Mouse (Mus musculus): ENCODE measurements around the gene Gsap. TPM values are rescaled to one million over a fixed set of nuclear protein-coding genes. Genes with fewer than 3 reads are reported as not detected.

Gsap gene
- total RNA-seq, 1 experiment from 2014 or later = 3.6 TPM

Other genes with a start within 250 kb of the Gsap start
- gene Rsbn1l, start 229.9 kb upstream of the Gsap start, total RNA-seq (2017) = 35.1 and 54.1 TPM in 2 replicates
- gene Ptpn12, start 130.3 kb upstream of the Gsap start, total RNA-seq (2017) = 44.6 and 45.5 TPM in 2 replicates
- gene Fgl2, start 186.4 kb downstream of the Gsap start, total RNA-seq (2017) = 17.9 and 20.7 TPM in 2 replicates
- not detected in 2 replicates for gene Ccdc146, start 238.4 kb downstream of the Gsap start, total RNA-seq (2017)
- gene Fam185a, start 238.7 kb downstream of the Gsap start, total RNA-seq (2017) = 10.9 and 13.1 TPM in 2 replicates